Mouse (Mus musculus): ENCODE data around the gene Zdhhc16. TPM values are rescaled to one million over a fixed set of nuclear protein-coding genes. Genes with fewer than 3 reads are reported as not detected.
A peak's percentile ranks its signal among the peaks of the same experiment; 100 is the strongest.

Gene Zdhhc16
- polyA plus RNA-seq (2011; ENCODE audit: insufficient read length, low read depth, missing spikeins), result 65.7 and 89.8 TPM in 2 replicates

GRCm38 (mm10) chr19:41933179-41934086 lies at the start of gene Zdhhc16, which contains the start of gene Exosc1:
Zdhhc16 (plus strand) TSS chr19:41933480.
Exosc1 (minus strand) TSS chr19:41933423.
- H3K4me3 ChIP-seq (ENCODE audit: insufficient read depth, low read length), result peak within 1 kb of the TSS; percentile 85
- peaks cover 6% of the 10 kb centered on the region; the same call in 1 of the 2 replicates for H3K4me1 ChIP-seq (ENCODE audit: control insufficient read depth, insufficient read depth, low read length)
- H3K27ac ChIP-seq (ENCODE audit: insufficient read depth, low read length), result peak within 1 kb of the TSS; percentile 7; the same call in 1 of the 2 replicates
- TF ChIP-seq POLR2A (IDR thresholded peaks at IDR 0.05; ENCODE audit: low read depth, low read length) (peak; percentile 72), CTCF (IDR thresholded peaks at IDR 0.05; ENCODE audit: borderline replicate concordance, insufficient read depth, low read length) (no peak)

GRCm38 (mm10) chr19:41883882-41884281 lies 49.4 kb upstream of the Zdhhc16 start:
- H3K4me3 ChIP-seq (ENCODE audit: insufficient read depth, low read length), result no peak overlapping the region
- TF ChIP-seq CTCF (IDR thresholded peaks at IDR 0.05; ENCODE audit: borderline replicate concordance, insufficient read depth, low read length), result no peak
- no peak for TF ChIP-seq POLR2A (IDR thresholded peaks at IDR 0.05; ENCODE audit: low read depth, low read length)
- H3K4me1 ChIP-seq (ENCODE audit: control insufficient read depth, insufficient read depth, low read length), result no peaks in the 10 kb centered on the region
- no peak overlapping the region for H3K27ac ChIP-seq (ENCODE audit: insufficient read depth, low read length)

DNA sequence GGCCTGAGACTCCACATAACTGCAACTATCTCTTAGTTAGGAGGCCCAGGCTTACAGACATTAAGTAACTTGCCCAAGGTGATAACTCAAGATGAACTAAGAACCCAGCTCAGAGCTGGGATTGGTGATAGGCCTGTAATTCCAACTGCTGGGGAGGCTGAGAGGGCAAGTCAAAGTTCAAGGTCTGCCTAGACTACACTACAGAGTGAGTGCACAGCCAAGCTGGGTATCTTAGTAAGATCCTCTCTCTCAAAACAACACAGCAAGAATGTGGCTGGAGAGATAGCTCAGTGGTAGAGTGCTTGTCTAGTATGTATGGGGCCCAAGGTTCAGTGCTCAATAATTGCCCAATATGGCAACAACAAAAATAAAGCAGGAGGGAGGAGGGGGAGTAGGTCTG lies 45.1 kb upstream of the Zdhhc16 start:
- H3K4me1 ChIP-seq (ENCODE audit: control insufficient read depth, insufficient read depth, low read length), result no peaks in the 10 kb centered on the region
- no peak overlapping the region for H3K27ac ChIP-seq (ENCODE audit: insufficient read depth, low read length)
- H3K4me3 ChIP-seq (ENCODE audit: insufficient read depth, low read length), result no peak overlapping the region
- TF ChIP-seq CTCF (IDR thresholded peaks at IDR 0.05; ENCODE audit: borderline replicate concordance, insufficient read depth, low read length) (no peak), POLR2A (IDR thresholded peaks at IDR 0.05; ENCODE audit: low read depth, low read length) (no peak)

- no peak overlapping the region for H3K27ac ChIP-seq (ENCODE audit: insufficient read depth, low read length)
- peak overlapping the region; percentile 80 for H3K4me3 ChIP-seq (ENCODE audit: insufficient read depth, low read length)
- no peak for TF ChIP-seq POLR2A (IDR thresholded peaks at IDR 0.05; ENCODE audit: low read depth, low read length)
- no peak for TF ChIP-seq CTCF (IDR thresholded peaks at IDR 0.05; ENCODE audit: borderline replicate concordance, insufficient read depth, low read length)
- H3K4me1 ChIP-seq (ENCODE audit: control insufficient read depth, insufficient read depth, low read length), result 0 out of 2 replicates have a peak, but pooled peaks cover 3% of the 10 kb centered on the region
Observed at GRCm38 (mm10) chr19:41894959-41895358, 38.3 kb upstream of the Zdhhc16 start.

- peak within 1 kb of the TSS; percentile 80 for H3K4me3 ChIP-seq (ENCODE audit: insufficient read depth, low read length)
- TF ChIP-seq CTCF (IDR thresholded peaks at IDR 0.05; ENCODE audit: borderline replicate concordance, insufficient read depth, low read length) (no peak), POLR2A (IDR thresholded peaks at IDR 0.05; ENCODE audit: low read depth, low read length) (peak; percentile 62)
- 0 out of 2 replicates have a peak, but pooled peaks cover 3% of the 10 kb centered on the region for H3K4me1 ChIP-seq (ENCODE audit: control insufficient read depth, insufficient read depth, low read length)
- no peak within 1 kb of the TSS for H3K27ac ChIP-seq (ENCODE audit: insufficient read depth, low read length)
Observed at GRCm38 (mm10) chr19:41895460-41896318, 37.6 kb upstream of the Zdhhc16 start, which contains the start of gene Rrp12. Rrp12 (minus strand) TSS chr19:41896173.

- 0 out of 2 replicates have a peak, but pooled peaks cover 3% of the 10 kb centered on the region for H3K4me1 ChIP-seq (ENCODE audit: control insufficient read depth, insufficient read depth, low read length)
- peak overlapping the region; percentile 80 for H3K4me3 ChIP-seq (ENCODE audit: insufficient read depth, low read length)
- TF ChIP-seq POLR2A (IDR thresholded peaks at IDR 0.05; ENCODE audit: low read depth, low read length) (no peak), CTCF (IDR thresholded peaks at IDR 0.05; ENCODE audit: borderline replicate concordance, insufficient read depth, low read length) (no peak)
- H3K27ac ChIP-seq (ENCODE audit: insufficient read depth, low read length), result no peak overlapping the region
Observed at GRCm38 (mm10) chr19:41896319-41896711, 37.0 kb upstream of the Zdhhc16 start.

DNA sequence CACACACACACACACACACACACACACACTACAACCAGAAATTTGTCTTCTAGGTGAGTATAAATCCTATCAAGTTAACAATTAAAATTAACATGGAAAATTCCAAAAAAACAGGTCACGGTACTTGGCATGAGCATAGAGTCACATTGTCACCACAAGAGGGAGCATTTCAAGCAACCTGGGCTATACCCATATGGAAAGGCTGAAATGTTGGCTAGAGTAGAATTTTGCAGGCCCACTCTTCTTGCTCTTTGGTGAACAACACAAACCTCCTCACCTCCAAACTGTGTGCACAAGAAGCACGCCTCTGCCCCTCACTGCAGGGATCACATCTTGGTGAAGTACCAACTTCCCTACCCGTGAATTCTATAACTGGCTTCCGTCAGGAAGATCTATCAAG lies 34.4 kb upstream of the Zdhhc16 start:
- 0 out of 2 replicates have a peak, but pooled peaks cover 3% of the 10 kb centered on the region for H3K4me1 ChIP-seq (ENCODE audit: control insufficient read depth, insufficient read depth, low read length)
- TF ChIP-seq CTCF (IDR thresholded peaks at IDR 0.05; ENCODE audit: borderline replicate concordance, insufficient read depth, low read length) (no peak), POLR2A (IDR thresholded peaks at IDR 0.05; ENCODE audit: low read depth, low read length) (no peak)
- no peak overlapping the region for H3K4me3 ChIP-seq (ENCODE audit: insufficient read depth, low read length)
- H3K27ac ChIP-seq (ENCODE audit: insufficient read depth, low read length), result no peak overlapping the region

GRCm38 (mm10) chr19:41900495-41901090 lies 32.7 kb upstream of the Zdhhc16 start:
- TF ChIP-seq CTCF (IDR thresholded peaks at IDR 0.05; ENCODE audit: borderline replicate concordance, insufficient read depth, low read length) (no peak), POLR2A (IDR thresholded peaks at IDR 0.05; ENCODE audit: low read depth, low read length) (no peak)
- Histone ChIP-seq H3K4me1 (ENCODE audit: control insufficient read depth, insufficient read depth, low read length) (no peaks in the 10 kb centered on the region), H3K4me3 (ENCODE audit: insufficient read depth, low read length) (no peak overlapping the region), H3K27ac (ENCODE audit: insufficient read depth, low read length) (no peak overlapping the region)

DNA sequence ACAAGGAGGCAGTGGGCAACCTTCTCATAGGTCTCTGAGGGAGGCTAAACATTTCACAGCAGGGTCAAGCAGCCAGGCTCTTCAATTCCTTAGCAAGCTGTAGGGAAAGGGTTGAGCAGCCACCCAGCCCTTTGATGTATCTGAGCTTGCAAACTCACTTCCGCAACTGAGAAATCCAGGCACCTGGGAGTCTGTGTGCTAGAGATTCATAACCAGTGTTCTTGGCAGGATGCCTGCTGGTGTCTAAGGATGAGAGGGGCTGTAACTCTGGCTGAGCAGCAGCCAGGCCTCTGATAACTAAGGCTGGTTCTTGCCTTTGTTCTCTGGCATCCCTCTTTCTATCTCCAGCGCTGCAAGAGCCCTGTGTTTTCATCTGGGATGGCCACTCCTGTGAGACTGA lies 31.6 kb upstream of the Zdhhc16 start:
- H3K27ac ChIP-seq (ENCODE audit: insufficient read depth, low read length), result no peak overlapping the region

More for the DNA sequence above, 31.6 kb upstream of the Zdhhc16 start:
- no peak overlapping the region for H3K4me3 ChIP-seq (ENCODE audit: insufficient read depth, low read length)
- TF ChIP-seq POLR2A (IDR thresholded peaks at IDR 0.05; ENCODE audit: low read depth, low read length), result no peak
- no peak for TF ChIP-seq CTCF (IDR thresholded peaks at IDR 0.05; ENCODE audit: borderline replicate concordance, insufficient read depth, low read length)
- no peaks in the 10 kb centered on the region for H3K4me1 ChIP-seq (ENCODE audit: control insufficient read depth, insufficient read depth, low read length)
